Mouse (Mus musculus) cerebellum, adult 2 months (tissue): Measurements from ENCODE around the gene Atp13a5.

Source experiments
- CTCF ChIP-seq: fragments of 200-500 bp; IDR thresholded peaks from 2 replicates; pipeline ENCODE4 v1.5.1; 2011; ENCODE audit warnings: low read depth, mild to moderate bottlenecking, control low read depth, low read length, moderate library complexity, borderline replicate concordance; ENCODE audit not compliant: insufficient read depth
- POLR2A ChIP-seq: fragments of 200-500 bp; IDR thresholded peaks from 2 replicates; pipeline ENCODE4 v1.6.1; 2011; ENCODE audit warnings: low read length, control low read depth, borderline replicate concordance; ENCODE audit not compliant: insufficient read depth

DNA sequence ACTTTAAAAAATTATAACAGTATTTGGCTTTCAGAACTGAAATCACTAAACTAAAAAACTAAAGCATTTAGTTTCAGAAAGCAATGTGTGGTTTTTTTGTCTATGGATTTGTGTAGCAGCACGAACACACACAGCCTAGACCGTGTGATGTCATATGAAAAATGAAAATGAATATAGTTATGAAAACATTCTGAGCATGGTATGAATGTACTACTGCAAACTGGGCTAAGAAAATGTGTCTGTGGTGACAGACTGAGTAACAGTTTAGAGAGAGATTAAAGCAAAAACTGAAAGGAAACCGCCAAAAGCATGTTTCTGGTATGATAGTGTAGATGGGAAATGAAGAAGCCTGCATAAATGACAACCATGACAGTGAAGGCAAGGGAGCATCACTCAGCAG is 57.8 kb downstream of the Atp13a5 start:
- no peak for TF ChIP-seq CTCF
- TF ChIP-seq POLR2A = no peak
